Mouse (Mus musculus): ENCODE results near the gene Atp23.

Gene Atp23

DNA sequence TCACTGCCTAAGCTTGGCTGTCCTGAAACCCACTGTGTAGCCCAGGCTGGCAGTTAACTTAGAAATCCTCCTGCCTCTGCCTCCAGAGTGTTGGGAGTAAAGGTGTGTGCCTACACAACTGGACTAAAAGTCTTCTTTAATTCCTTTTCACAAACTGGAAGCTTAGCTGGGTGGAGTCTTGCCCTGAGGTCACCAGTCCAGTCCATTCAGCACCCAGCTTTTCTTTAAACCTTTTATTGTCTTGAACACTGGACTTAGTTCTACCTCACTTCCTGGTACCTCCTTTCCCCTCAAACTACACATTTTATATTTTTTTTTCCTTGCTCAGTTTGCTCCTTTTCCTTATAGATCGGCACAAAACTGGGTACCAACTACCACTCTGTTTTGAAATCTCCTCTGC is 10.3 kb upstream of the Atp23 start:
- no peak for DNase-seq (ENCODE audit: low spot score in 2 of 2)

DNA sequence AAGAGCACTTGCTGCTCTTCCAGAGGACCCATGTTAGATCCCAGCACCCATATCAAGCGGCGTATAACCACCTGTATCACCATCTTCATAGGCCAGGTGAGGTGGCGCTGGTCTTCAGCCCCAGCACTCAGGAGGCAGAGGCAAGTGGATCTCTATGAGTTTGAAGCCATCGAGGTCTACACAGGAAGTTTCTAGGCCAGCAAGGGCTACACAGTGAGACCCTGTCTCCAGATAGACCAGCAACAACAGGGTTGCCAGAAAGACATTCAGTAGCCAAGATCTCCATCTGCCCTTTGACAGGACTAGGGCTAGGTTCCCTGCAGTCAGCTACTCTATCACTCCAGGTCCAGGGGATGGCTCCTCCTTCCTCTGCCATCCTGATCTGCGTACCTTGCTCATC is 5.7 kb upstream of the Atp23 start:
- no peak for DNase-seq (ENCODE audit: low spot score in 2 of 2)

DNA sequence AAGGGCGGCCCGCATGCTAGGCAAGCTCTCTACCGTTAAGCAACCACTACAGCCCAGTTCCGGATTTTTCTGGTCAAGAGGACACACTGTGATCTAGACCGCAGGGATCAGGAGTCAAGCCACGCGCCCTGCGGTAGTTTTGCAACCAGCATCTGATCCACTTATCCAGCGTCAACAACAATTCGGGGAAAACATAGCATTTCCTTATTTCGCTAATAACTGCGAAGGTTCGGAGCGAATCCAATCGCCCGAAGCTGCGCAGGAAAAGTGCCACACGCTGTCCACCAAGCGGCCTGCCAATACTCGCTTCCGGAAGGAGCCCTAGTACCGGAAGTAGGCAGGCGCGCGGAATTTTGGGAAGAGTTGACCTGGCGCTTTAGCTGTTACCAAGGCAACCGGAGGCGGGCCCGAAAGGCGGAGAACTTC is 4.5 kb upstream of the Atp23 start:
- peak; percentile 88 to 96 for DNase-seq (ENCODE audit: low spot score in 2 of 2)

DNA sequence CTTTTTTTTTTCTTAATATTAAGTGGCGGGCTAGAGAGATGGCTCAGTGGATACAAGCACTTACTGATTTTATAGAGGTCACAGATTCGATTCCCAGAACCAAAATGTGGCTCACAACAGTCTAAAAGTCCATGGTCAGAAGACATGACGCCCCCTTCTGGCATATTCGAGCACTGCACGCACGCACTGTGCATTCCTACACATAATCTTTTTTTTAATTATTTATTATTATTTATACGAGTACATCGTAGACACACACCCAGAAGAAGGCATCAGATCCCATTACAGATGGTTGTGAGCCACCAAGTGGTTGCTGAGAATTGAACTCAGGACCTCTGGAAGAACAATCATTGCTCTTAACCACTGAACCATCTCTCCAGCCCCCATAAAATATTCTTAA is 3.9 kb upstream of the Atp23 start:
- DNase-seq (ENCODE audit: low spot score in 2 of 2), result no peak

DNA sequence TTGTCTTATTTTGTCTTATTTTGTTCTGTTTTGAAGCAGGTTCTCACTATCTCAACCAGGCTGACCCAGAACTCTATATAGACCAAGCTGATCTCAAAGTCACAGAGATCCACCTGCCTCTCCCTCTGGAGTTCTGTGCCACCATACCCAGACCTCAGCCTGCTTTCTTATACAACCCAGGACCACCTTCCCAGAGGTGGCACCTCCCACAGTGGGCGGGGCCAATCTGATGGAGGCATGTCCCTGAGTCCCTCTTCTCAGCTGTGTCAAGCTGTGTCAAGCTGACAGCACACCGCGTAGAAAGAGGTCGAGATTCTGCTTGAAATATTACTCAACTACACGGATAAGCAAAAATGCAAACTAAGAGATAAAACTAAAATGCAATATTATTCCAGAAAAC is 3.1 kb upstream of the Atp23 start:
- no peak for DNase-seq (ENCODE audit: low spot score in 2 of 2)

DNA sequence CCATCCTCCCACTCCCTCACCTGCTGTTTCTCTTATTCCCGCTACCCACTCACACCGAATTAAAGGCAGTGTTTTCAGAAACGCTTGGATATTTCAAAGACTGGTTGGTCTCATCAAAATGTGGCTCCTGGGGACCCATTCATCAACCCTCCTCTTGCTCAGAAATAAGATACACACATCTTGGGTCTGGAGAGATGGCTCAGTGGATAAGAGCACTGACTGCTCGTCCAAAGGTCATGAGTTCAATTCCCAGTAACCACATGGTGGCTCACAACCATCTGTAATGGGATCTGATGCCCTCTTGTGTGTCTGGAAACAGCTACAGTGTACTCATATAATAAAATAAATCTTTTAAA is 311 bp upstream of the Atp23 start:
- DNase-seq (ENCODE audit: low spot score in 2 of 2), result no peak

DNA sequence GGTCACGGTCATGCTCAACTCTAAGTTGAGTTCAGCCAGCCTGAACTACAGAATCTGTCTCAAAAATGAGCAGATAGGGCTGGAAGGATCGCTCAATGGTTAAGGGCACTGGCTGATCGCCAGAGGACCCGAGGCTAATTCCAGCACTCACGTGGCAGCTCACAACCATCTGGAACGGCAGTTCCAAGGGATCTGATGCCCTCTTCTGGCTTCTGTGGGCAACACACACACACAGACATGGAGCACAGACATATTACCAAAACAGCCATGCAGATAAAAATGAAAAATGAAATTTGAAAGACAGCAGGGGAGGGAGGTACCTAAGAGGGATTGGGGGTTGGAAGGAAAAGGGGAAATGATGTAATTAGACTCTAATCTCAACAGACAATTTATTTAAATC is 5.3 kb downstream of the Atp23 start:
- no peak for DNase-seq (ENCODE audit: low spot score in 2 of 2)

DNA sequence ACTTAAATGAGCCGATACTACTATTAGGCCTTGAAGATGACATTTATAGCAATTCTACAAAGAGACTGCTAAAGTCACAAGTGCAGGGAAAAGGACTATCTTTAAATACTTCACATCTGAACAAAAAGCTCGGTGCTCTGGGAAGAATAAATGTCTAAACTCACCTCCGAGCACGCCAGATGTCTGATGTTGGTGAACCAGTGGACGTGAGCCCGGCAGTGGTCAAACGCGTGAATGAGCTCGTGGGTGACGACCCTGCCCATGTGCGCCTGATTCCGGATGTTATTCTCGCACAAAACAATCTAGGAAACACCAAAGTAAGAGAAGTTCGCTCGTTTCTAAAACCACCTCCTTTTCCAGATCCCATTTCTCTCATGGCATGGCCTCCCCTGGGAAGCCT is 7.1 kb downstream of the Atp23 start:
- DNase-seq (ENCODE audit: low spot score in 2 of 2), result no peak

DNA sequence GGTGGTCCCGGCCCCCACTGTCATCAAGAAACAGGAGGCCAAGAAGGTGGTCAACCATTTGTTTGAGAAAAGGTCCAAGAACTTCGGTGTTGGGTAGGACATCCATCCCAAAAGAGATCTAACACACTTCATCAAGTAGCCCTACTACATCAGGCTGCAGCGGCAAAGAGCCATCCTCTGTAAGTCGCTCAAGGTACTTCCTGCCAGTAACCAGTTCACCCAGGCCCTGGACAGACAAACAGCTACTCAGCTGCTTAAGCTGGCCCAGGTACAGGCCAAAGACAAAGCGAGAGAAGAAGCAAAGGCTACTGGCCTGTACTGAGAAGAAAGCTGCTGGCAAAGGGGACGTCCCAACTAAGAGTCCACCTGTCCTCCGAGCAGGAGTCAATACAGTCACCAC is 8.0 kb downstream of the Atp23 start:
- DNase-seq (ENCODE audit: low spot score in 2 of 2), result no peak

DNA sequence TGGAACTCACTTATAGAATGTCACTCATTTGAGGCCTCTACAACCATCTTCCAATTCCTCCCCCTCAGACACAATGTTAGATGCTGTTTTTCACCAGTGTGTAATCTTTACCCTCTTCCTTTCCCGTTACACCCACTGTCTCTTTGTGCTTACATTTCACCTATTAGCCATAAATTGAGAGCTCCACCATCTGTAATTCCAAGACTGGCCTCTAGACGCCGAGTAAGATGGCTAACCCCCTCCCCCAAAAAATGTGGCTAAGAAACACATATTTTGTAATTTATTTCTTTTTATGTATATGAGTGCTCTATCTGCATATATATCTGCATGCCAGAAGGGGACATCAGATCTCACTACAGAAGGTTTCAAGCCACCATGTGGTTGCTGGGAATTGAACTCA is 27.4 kb downstream of the Atp23 start:
- no peak for DNase-seq (ENCODE audit: low spot score in 2 of 2)

DNA sequence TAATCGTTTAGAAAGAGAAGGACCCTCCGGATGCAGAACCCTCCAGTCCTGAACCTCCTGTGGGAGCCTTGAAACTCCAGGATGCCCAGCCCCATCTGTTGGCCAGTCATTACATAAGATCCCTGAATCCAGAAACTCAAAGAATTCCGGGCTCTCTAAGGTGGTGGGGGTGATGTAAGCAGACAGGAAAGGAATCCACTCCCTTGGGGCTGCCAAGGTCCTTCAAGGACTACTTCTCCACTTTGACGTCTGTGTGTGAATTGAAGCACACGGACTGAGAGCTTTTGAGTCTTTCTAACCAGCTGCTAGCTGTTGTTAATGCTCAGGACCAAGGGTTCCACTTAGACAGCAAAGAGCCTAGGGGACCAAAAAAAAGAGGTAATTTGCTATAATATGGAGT is 28.9 kb downstream of the Atp23 start:
- no peak for DNase-seq (ENCODE audit: low spot score in 2 of 2)

DNA sequence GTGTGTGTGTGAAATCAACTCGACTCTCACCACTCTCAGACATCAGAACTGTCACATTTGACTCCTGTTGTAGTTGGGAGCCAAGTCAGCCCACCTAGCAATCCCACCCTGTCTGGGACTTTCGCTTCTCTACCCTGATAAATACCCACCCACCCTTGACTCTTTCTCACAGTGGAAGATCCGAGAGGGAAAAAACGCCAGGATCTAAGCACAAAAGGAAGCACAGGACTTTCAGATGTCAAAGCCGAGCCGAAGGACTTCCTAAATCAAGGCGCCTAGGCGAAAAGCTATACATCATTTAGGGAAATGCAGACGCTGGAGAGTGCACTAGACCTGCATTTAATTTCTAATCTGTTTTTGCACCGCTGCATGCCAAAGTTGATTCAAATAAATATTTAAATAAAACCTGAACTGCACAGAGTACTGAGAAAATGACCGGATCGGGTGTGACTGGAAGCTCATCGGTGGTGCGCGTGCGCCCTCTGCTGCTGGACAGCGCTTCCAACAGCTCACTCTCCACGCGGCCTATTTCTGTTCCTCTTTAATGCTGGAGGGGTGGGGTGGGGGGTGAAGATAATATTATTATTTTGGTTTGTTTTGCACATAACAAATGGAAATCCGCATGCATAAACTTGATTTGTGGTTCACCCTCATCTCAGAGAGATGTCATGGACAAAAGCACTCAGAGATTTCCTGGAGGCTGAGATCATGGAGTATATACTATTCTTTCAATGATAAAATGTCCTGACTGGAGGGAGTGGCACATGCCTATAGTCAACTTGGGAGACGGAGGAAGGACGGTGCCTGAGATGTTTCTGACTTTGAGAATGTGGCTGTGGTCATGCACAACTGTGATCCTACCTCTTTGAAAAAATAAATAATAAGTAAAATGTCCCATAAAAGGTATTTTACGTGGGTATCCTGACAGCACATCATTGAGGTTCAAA is 31.5 kb downstream of the Atp23 start:
- DNase-seq (ENCODE audit: low spot score in 2 of 2), result peak; percentile 49 to 74

DNA sequence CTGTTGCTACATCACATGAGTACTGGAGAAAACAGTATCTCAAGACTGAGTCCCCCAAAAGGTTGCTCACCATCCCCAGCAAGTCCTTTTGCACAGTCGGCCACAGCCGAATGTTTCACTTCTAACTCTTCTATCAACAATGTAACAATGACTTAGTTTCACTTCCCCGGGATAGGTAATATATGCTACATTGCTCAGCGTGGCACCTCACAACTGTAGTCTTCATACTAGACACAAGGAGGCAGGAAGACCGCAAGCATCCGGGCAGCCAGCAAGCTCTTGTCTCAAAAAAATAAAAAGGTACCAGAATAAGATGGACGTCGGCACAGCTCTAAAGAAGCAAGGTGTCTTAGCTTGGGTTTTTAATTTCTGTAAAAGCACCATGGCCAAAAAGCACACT is 35.9 kb downstream of the Atp23 start:
- no peak for DNase-seq (ENCODE audit: low spot score in 2 of 2)

DNA sequence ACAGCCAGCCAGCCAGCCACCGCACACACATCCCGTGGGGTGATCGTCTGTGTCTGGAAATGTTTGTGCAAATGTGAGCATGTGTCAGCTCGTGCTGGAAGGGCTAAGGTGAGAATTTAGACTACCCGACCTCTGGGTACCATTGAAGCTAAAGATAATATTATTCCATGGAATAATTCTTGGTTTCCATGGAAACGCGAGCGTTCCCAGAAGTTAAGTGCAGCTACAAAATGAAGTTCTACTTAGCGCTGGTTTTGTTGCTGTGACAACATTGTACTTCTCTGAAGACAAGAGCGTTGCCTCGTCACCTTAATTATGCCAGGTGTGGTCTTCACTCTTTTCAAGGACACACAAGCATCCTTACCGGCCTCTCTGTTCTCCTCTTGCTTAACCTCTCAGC is 39.0 kb downstream of the Atp23 start:
- DNase-seq (ENCODE audit: low spot score in 2 of 2), result no peak

DNA sequence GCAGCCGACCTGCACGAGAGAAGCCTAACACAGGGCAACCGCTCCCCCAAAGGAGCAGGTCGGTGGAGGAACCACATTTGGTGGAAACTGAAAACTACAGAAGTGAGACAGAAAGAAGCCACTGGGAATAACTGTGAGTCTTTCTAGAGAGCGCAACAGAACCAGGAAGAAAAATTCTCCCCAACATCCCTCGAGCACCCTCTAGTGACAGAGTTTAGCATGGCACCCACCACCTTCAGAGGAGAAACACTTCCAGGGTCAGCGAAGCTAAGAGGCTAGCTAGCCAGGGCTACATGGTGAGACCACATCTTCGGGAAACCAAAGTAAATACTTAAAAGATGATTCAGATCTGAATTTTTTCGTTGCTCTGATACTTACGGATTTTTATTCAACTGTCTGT is 47.9 kb downstream of the Atp23 start:
- DNase-seq (ENCODE audit: low spot score in 2 of 2), result no peak

DNA sequence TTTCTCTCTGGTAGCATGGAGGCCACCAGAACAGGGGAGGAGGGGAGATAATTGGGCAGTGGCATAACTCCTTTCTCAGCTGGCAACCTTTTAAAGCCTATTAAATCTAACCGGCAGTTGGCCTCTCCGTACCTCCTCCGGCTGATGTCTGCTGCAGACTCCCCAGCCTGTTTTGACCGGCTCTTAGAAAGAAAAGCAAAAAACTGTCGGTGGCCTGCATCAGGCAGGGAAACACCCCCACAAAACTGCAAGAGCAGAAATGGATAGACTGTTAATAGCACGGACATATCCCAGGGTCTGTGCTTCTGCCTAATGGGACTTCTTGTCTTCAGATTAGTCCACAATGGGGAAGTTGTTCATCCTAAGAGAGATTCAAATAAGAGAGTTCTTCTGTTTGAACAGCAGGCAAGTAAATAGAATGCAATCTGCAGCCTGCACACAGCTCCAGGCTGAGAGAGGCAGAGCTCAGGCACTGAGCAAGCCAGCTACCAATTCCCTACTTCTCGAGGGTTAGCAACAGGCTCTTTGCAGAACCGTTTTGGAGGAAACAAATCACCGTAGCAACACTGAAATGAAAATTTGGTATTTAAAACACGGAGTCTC is 55.7 kb downstream of the Atp23 start:
- no peak for DNase-seq (ENCODE audit: low spot score in 2 of 2)

DNA sequence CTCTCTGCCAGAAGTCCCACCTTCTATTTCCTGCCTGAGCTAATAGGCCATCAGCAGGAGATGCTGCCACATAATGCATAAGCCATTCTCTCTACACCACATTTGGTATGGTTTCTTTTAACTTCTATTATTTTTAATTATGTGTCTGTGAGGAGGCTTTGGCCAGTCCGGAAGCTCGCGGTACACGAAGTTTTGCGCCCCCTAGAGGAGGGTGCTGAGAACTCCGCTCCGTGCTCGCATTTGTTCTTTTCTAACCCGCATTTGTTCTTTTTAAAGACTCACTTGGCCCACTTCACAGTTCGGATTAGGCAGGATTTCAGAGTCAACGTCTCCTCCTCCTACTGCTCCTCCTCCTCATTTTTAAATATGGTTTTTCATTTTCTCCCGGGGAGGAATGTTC is 56.5 kb downstream of the Atp23 start:
- DNase-seq (ENCODE audit: low spot score in 2 of 2), result peak in 1 of 2 experiments; percentile 64

DNA sequence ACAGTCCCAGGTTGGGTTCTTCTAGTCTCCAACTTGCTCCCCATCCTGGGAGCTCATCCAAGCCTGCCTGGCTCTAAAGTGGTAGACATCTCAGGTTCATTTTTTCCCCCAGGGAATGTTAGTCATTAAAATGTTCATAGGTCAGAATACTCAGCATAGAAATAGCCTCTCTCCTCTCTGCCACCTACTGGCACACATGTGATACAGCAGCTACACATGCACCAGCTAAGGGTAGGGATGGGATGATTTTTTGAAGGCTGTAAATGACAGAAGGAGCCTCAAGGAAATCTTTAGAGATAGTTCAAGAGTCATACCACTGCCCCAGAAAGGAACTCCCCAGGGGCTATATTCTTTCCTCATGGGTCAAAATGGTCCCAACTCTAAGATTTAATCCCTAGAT is 60.9 kb downstream of the Atp23 start:
- DNase-seq (ENCODE audit: low spot score in 2 of 2), result no peak

DNA sequence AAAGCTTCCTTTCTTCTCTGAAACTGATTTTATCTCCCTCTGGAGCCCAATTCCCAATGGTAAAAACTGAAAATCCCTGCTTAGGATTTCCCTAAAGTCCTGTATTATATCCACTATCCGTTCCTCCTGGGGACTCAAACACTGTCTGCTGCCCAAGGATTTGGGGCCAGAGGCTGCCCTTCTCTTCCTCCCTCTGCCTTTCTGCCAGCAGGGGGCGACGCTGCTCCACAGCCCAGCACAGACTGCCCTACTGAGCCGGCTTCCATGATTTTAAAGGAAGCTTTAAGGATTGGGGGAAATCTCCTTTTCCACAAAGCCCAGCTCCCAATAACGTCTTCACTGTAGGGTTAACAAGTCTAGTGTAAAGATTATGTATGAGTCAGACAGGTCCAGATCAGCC is 68.1 kb downstream of the Atp23 start:
- no peak for DNase-seq (ENCODE audit: low spot score in 2 of 2)

DNA sequence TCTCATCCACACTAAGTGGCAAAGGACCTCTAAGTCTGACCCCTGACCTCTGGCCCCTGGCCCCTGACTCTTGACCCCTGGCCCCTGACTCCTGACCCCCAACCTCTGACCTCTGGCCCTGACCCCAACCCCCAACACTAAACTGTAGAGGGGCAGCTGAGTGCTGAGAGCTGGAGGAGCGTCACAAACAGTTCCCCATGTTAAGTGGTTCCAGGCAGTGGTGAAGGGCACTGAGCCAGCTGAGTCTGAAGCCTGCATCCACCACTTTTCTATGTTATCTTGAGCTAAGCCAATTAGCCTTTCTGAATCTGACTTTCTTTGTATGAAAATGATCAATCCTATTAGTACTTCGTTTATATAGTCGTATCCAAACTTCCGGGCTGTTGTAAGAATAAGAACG is 69.8 kb downstream of the Atp23 start:
- no peak for DNase-seq (ENCODE audit: low spot score in 2 of 2)

DNA sequence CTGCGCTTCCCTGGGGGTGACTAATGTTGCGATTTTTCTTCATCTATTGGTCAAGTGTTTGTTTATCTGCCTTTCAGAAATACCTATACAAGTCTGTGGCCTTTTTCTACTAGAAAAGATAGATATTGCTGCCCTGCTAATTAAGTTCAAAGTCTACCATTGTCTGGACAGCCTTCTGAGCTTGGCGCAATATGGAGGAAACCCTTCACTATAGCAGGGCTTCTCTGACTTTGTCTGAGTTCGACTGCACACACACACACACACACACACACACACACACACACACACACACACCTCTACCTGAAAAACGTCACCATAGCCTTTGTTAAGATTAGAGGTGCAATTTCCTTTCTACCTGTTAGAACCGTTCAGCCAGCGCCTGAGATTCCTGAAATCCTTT is 72.5 kb downstream of the Atp23 start:
- no peak for DNase-seq (ENCODE audit: low spot score in 2 of 2)

DNA sequence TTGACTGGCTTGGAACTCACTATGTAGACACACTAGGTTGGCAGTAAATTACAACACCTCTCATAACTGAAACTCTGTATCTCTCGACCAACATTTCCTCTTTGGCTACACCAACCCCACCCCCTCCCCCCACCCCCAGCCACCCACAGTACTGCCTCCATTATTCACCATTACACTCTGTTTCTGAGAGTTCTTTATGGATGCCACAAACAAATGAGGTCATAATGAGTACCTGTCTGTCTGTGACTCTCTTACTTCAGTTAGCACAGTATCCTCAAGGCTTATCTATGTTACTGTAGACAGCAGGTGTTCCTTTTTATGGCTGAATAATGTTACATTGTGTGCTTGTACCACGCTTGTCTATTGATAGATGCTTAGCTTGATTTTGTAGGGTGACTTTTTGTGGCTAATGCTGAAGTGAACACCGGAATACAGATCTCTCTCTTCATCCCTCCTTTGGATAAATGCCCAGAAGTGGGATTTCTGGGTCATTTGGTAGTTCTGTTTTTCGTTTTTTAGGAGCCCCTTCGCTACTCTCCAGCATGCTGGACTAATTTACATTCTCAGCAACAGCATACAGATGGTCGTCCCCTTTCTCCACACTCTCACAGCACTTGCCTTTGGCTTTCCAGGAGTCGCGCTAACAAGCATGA is 73.1 kb downstream of the Atp23 start:
- DNase-seq (ENCODE audit: low spot score in 2 of 2), result no peak

DNA sequence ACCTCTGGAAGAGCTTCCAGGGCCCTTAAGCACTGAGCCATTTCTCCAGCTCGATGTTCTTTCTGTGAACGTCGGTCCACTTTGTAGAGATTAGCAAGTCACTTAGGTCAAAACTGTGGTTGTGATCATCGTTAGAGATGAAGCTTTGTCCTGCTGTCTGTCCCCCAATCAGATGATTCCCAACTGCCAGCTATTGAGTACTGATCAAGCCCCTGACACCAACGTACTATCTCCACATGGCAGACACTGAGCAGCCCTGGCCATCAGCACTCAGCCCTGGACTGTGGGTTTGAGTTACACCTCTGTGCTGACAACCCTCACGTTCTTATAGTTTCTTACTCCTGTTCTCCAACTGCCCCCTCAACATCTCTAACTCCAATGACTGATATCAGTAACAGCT is 74.2 kb downstream of the Atp23 start:
- DNase-seq (ENCODE audit: low spot score in 2 of 2), result no peak

All from urinary bladder, postnatal 4 days (tissue).